Mouse (Mus musculus) frontal cortex, postnatal 36 days (tissue): ENCODE measurements around the gene Tpx2.

Source experiments
- DNase-seq, 2 experiments: peaks; one replicate each; pipeline ENCODE4 v3.0.0; 2022; ENCODE audit warnings: low spot score in 2 of 2

Gene Tpx2

DNA sequence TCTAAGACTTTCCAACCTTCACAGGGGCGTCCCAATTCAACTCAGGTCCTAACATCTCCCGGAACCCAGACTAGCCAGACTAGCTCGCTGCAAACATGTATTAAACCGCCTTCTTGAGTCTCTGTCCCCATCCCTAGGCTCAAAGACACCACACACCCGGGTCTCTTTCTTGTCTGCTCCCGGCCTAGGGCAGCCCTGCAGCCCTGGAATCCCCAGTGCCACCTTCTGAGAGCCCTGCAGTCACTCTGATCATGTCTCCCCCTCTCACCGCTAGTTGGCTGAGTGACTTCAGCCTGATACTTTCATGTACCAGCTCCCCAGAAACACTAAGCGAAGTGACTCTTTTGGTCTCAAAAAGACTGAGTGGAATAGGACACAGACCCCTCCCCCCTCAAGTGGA is 95.8 kb downstream of the Tpx2 start:
- DNase-seq, result no peak

DNA sequence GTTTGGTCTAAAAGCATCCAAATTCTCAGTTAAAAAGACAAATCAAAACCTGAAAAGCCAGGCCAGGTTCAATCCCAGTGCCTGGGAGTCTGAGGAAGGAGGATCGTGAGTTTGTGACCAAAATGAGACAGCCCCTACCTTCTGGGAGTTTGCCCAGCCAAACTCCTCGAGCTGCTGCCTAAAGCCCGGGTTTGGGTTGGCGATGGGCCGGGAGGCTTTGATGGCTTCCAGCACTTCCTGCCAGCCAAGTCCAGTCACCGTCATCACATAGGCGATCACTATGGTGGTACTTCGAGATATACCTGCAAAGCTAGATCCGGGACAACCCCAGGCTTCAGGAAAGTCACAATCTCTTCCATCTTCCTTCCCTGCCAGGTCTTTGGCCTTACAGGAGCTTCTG is 96.2 kb downstream of the Tpx2 start:
- no peak for DNase-seq
